Mouse (Mus musculus) forebrain, embryonic 11.5 days (tissue): ENCODE results near the gene Phkg1. TPM values are rescaled to one million over a fixed set of nuclear protein-coding genes. Genes with fewer than 3 reads are reported as not detected.

Experiments
- polyA plus RNA-seq: library from polyadenylated mRNA; unstranded; fragments of >200 nt; fragmentation: Nextera tagmentation; extraction: Ambion mirVana; gene quantifications from 2 replicates; pipeline ENCODE4 v1.2.1, GENCODE M21; 2014

The Phkg1 gene
- polyA plus RNA-seq, 1 experiment from 2014 or later, result 0.33 TPM

Other genes with a start within 250 kb of the Phkg1 start
- 8.3 and 8.5 TPM in 2 replicates for gene Zfp11, start 228.4 kb downstream of the Phkg1 start, polyA plus RNA-seq
- gene Sept14, start 190.0 kb downstream of the Phkg1 start, polyA plus RNA-seq, result not detected in 2 replicates
- gene Mrps17, start 183.1 kb downstream of the Phkg1 start, polyA plus RNA-seq, result 164 and 185 TPM in 2 replicates
- 75.0 and 77.3 TPM in 2 replicates for gene Nipsnap2, start 173.5 kb downstream of the Phkg1 start, polyA plus RNA-seq
- 45.2 and 46.4 TPM in 2 replicates for gene Psph, start 111.1 kb downstream of the Phkg1 start, polyA plus RNA-seq
- gene Sumf2, start 51.6 kb downstream of the Phkg1 start, polyA plus RNA-seq, result 43.5 and 45.0 TPM in 2 replicates
- gene Chchd2, start 11.1 kb downstream of the Phkg1 start, polyA plus RNA-seq, result 880 and 904 TPM in 2 replicates
- gene Zbed5, start 2.8 kb downstream of the Phkg1 start, polyA plus RNA-seq, result 5.8 and 6.0 TPM in 2 replicates
- 4.0 and 5.1 TPM in 2 replicates for gene Nupr1l, start 10.0 kb upstream of the Phkg1 start, polyA plus RNA-seq
- 32.1 and 35.7 TPM in 2 replicates for gene Vkorc1l1, start 43.4 kb upstream of the Phkg1 start, polyA plus RNA-seq
- 26.7 and 29.9 TPM in 2 replicates for gene Gusb, start 104.5 kb upstream of the Phkg1 start, polyA plus RNA-seq
- 27.0 and 33.4 TPM in 2 replicates for gene Asl, start 130.7 kb upstream of the Phkg1 start, polyA plus RNA-seq
- 36.4 and 39.0 TPM in 2 replicates for gene Crcp, start 130.7 kb upstream of the Phkg1 start, polyA plus RNA-seq
- gene Tpst1, start 174.8 kb upstream of the Phkg1 start, polyA plus RNA-seq, result 60.8 and 62.7 TPM in 2 replicates
- 6.0 and 6.7 TPM in 2 replicates for gene Kctd7, start 246.3 kb upstream of the Phkg1 start, polyA plus RNA-seq